Mouse (Mus musculus) CH12.LX (cell line): ENCODE measurements around the gene Gm960. TPM values are rescaled to one million over a fixed set of nuclear protein-coding genes. Genes with fewer than 3 reads are reported as not detected.

Experiments
- DNase-seq: peaks from one replicate; pipeline ENCODE4 v3.0.0-alpha.2; 2013; ENCODE audit errors: extremely low read depth
- H3K27ac ChIP-seq: 2 replicates; pipeline ENCODE4 v1.5.1; 2012; ENCODE audit warnings: low read depth, mild to moderate bottlenecking, control low read depth, moderate library complexity; ENCODE audit not compliant: insufficient read depth
- H3K27me3 ChIP-seq: replicated peaks from 2 replicates; pipeline ENCODE3; 2012; ENCODE audit warnings: inconsistent platforms
- H3K36me3 ChIP-seq, 2 experiments: replicated peaks in 1 of 2; 2 replicates each; pipeline versions ENCODE3 to v1.6.1; 2012; ENCODE audit warnings: inconsistent platforms in 1 of 2, low read length in 1 of 2, mild to moderate bottlenecking in 1 of 2, mixed read lengths in 1 of 2, moderate library complexity in 1 of 2; ENCODE audit not compliant: control insufficient read depth in 1 of 2, insufficient read depth in 1 of 2
- H3K4me1 ChIP-seq, 2 experiments: 2 replicates each; pipeline ENCODE4 v1.6.1; 2012; ENCODE audit warnings: inconsistent platforms in 1 of 2, moderate library complexity in 1 of 2; ENCODE audit not compliant: insufficient read depth in 2 of 2, control insufficient read depth in 1 of 2
- H3K4me2 ChIP-seq: 2 replicates; pipeline ENCODE4 v1.6.1; 2012; ENCODE audit warnings: low read depth, mild to moderate bottlenecking, control low read depth; ENCODE audit not compliant: poor library complexity, insufficient read depth, severe bottlenecking
- H3K4me3 ChIP-seq, 3 experiments: fragments of 150-350 bp in 1 of 3; sonication (generic) in 1 of 3; replicated peaks in 1 of 3; 2 replicates each; pipeline versions ENCODE3 to v1.5.1; 2011 to 2012; ENCODE audit warnings: low read depth in 2 of 3, low read length in 2 of 3, mild to moderate bottlenecking in 2 of 3, moderate library complexity in 2 of 3, control low read depth in 1 of 3, improper control_type of control experiment in 1 of 3, inconsistent platforms in 1 of 3, mixed read lengths in 1 of 3; ENCODE audit not compliant: poor library complexity in 1 of 3
- H3K79me2 ChIP-seq: replicated peaks from 2 replicates; pipeline ENCODE4 v1.6.1; 2012; ENCODE audit warnings: mild to moderate bottlenecking, moderate library complexity; ENCODE audit not compliant: control insufficient read depth, poor library complexity, insufficient read depth, severe bottlenecking; ENCODE audit errors: extremely low read depth
- H3K9ac ChIP-seq: 2 replicates; pipeline ENCODE4 v1.6.1; 2012; ENCODE audit warnings: low read depth, mild to moderate bottlenecking, control low read depth, moderate library complexity; ENCODE audit not compliant: insufficient read depth
- H3K9me3 ChIP-seq: replicated peaks from 2 replicates; pipeline ENCODE3; 2012; ENCODE audit warnings: low read length, inconsistent platforms, mixed read lengths
- CHD1 ChIP-seq: IDR thresholded peaks from 2 replicates; pipeline ENCODE4 v1.6.1; 2012; ENCODE audit warnings: low read depth, low read length, improper control_type of control experiment, inconsistent platforms
- CHD2 ChIP-seq: IDR thresholded peaks from 2 replicates; pipeline ENCODE4 v1.6.1; 2011; ENCODE audit warnings: low read length, improper control_type of control experiment
- CTCF ChIP-seq, 2 experiments: IDR thresholded peaks in 1 of 2; conservative IDR thresholded peaks in 1 of 2; 2 replicates each; pipeline ENCODE4 v1.5.1; 2011 to 2012; ENCODE audit warnings: low read depth in 2 of 2, low read length in 2 of 2, improper control_type of control experiment in 1 of 2, inconsistent platforms in 1 of 2, mild to moderate bottlenecking in 1 of 2, moderate library complexity in 1 of 2
- E2F4 ChIP-seq: IDR thresholded peaks from 2 replicates; pipeline ENCODE4 v1.6.1; 2011; ENCODE audit warnings: low read depth, low read length, improper control_type of control experiment; ENCODE audit not compliant: insufficient replicate concordance
- ETS1 ChIP-seq: conservative IDR thresholded peaks from 2 replicates; pipeline ENCODE4 v1.6.1; 2012; ENCODE audit warnings: low read depth, mild to moderate bottlenecking, inconsistent platforms, low read length, improper control_type of control experiment, moderate library complexity
- JUN ChIP-seq: IDR thresholded peaks from 2 replicates; pipeline ENCODE4 v1.6.1; 2011; ENCODE audit warnings: low read depth, mild to moderate bottlenecking, low read length, improper control_type of control experiment, moderate library complexity; ENCODE audit not compliant: insufficient read depth
- MAZ ChIP-seq: IDR thresholded peaks from 2 replicates; pipeline ENCODE4 v1.6.1; 2012; ENCODE audit warnings: low read depth, mild to moderate bottlenecking, inconsistent platforms, low read length, improper control_type of control experiment, moderate library complexity
- MEF2A ChIP-seq: IDR thresholded peaks from 2 replicates; pipeline ENCODE4 v1.6.1; 2014; ENCODE audit warnings: low read depth, mild to moderate bottlenecking, inconsistent platforms, low read length, improper control_type of control experiment, borderline replicate concordance
- RCOR1 ChIP-seq: conservative IDR thresholded peaks from 2 replicates; pipeline ENCODE4 v1.6.1; 2012; ENCODE audit warnings: low read depth, mild to moderate bottlenecking, inconsistent platforms, low read length, improper control_type of control experiment
- UBTF ChIP-seq: IDR thresholded peaks from 2 replicates; pipeline ENCODE4 v1.6.1; 2012; ENCODE audit warnings: low read depth, mild to moderate bottlenecking, inconsistent platforms, low read length, improper control_type of control experiment, moderate library complexity
- ZC3H11A ChIP-seq: IDR thresholded peaks from 2 replicates; pipeline ENCODE4 v1.6.1; 2012; ENCODE audit warnings: low read depth, mild to moderate bottlenecking, inconsistent platforms, low read length, improper control_type of control experiment
- ZKSCAN1 ChIP-seq: IDR thresholded peaks from 2 replicates; pipeline ENCODE4 v1.6.1; 2012; ENCODE audit warnings: low read depth, inconsistent platforms, low read length, improper control_type of control experiment, borderline replicate concordance
- ZMIZ1 ChIP-seq: IDR thresholded peaks from 2 replicates; pipeline ENCODE4 v1.6.1; 2012; ENCODE audit warnings: low read depth, mild to moderate bottlenecking, inconsistent platforms, low read length, improper control_type of control experiment
- dilution Hi-C: fragments of 300-500 bp; cut with MboI; formaldehyde crosslinking; loops from 2 replicates; pipeline ENCODE4 v1.14.3; 2020; ENCODE audit warnings: low sequenced_read_pairs; ENCODE audit not compliant: extremely low pct_unique_long_range_greater_than_20kb, extremely low pct_ligation_motif_present
- in situ Hi-C: fragments of 300-500 bp; cut with MboI; formaldehyde crosslinking; loops from 3 replicates; pipeline ENCODE4 v1.14.3; 2019; ENCODE audit warnings: low sequenced_read_pairs, low pct_ligation_motif_present, low pct_unique_long_range_greater_than_20kb, mixed read lengths
- polyA plus RNA-seq: library from polyadenylated mRNA; unstranded; fragments of >175 nt; gene quantifications from 2 replicates; pipeline ENCODE4 v1.2.1, GENCODE M21; 2012; ENCODE audit warnings: low read depth; ENCODE audit not compliant: insufficient read length
- total RNA-seq, 2 experiments: library from RNA; depleted of rRNA; stranded (reverse); fragments of 300-350 nt in 1 of 2; fragments of >200 nt in 1 of 2; gene quantifications; 2 replicates each; pipeline ENCODE4 v1.2.3; 2012 to 2014

Gene Gm960
- total and polyA plus RNA-seq, 3 experiments: 0.38 TPM; not detected in 2

DNA sequence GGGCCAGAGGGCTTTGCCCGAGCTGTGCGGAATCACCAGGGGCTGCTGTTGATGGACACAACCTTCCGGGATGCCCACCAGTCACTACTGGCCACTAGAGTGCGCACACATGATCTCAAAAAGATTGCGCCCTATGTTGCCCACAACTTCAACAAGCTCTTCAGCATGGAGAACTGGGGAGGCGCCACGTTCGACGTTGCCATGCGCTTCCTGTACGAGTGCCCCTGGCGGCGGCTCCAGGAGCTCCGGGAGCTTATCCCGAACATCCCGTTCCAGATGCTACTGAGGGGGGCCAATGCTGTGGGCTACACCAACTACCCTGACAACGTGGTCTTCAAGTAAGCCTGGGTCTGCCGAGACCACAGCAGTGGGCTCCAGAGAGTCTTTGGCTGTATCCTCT lies 80.3 kb downstream of the Gm960 start:
- H3K4me2 ChIP-seq: no peak overlapping the region
- peaks cover 21 to 64% of the 10 kb centered on the region in 2 experiments for H3K36me3 ChIP-seq
- dilution Hi-C loops: no loop called here
- in situ Hi-C loops: no loop called here
- H3K9ac ChIP-seq: no peak overlapping the region
- H3K27ac ChIP-seq: no peak overlapping the region
- H3K79me2 ChIP-seq: no peaks in the 10 kb centered on the region
- no peaks in the 10 kb centered on the region for H3K9me3 ChIP-seq
- H3K27me3 ChIP-seq: no peaks in the 10 kb centered on the region
- H3K4me3 ChIP-seq: no peak overlapping the region
- DNase-seq: no peak
- peaks cover 3 to 17% of the 10 kb centered on the region in 2 experiments; a peak in 2 of 4 replicates for H3K4me1 ChIP-seq
- TF ChIP-seq CHD2 (no peak), ETS1 (no peak), CTCF (conservative IDR thresholded peaks at IDR 0.05 in 1 of 2, IDR thresholded peaks at IDR 0.05 in 1 of 2; ENCODE audit: low read depth in 2 of 2, low read length in 2 of 2) (no peak), MEF2A (no peak), JUN (no peak), CHD1 (no peak), ZC3H11A (no peak), RCOR1 (no peak), UBTF (no peak), ZKSCAN1 (no peak)

DNA sequence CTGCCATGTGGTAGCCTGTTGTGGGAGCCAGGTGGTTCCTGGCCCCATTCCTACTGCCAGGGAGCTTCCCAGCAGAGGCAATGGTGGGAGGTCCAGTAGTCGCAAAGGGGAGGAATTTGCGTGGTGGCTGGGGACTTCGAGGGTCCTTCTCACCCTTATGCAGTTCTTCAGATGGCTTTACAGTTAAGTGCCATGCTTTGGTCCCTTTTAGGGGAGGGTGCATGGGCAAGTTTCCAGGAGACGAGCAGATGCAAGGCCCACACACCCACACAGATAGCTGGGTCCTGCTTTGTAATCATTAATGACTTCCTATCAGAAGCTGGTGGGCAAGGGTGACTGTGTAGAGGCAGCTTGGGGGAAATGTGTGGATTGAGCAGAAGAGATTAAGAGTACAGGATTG lies 81.9 kb downstream of the Gm960 start:
- Histone ChIP-seq H3K4me1 (peaks cover 3 to 17% of the 10 kb centered on the region in 2 experiments; a peak in 2 of 4 replicates), H3K27ac (no peak overlapping the region), H3K9ac (no peak overlapping the region), H3K36me3 (peaks cover 9 to 61% of the 10 kb centered on the region in 2 experiments), H3K9me3 (no peaks in the 10 kb centered on the region), H3K4me3 (no peak overlapping the region), H3K27me3 (no peaks in the 10 kb centered on the region), H3K79me2 (no peaks in the 10 kb centered on the region), H3K4me2 (no peak overlapping the region)
- no peak for TF ChIP-seq ZC3H11A
- TF ChIP-seq E2F4: no peak
- TF ChIP-seq ZMIZ1: no peak
- TF ChIP-seq MAZ: no peak
- dilution Hi-C loops: no loop called here
- DNase-seq: no peak
- in situ Hi-C loops: no loop called here
